Mouse (Mus musculus) liver, embryonic 13.5 days (tissue): ENCODE results near the gene Prkaca. TPM values are rescaled to one million over a fixed set of nuclear protein-coding genes. Genes with fewer than 3 reads are reported as not detected.
A peak's percentile ranks its signal among the peaks of the same experiment; 100 is the strongest.

ENCODE experiments used
- ATAC-seq: fragments of 200-750 bp; cut with Nextera tagmentation; 2 replicates; pipeline ENCODE4 v1.8.0; 2017; ENCODE audit warnings: low read depth, mild to moderate bottlenecking, moderate number of reproducible peaks, moderate library complexity
- DNase-seq: peaks from one replicate; pipeline ENCODE4 v3.0.0; 2022
- H3K27ac ChIP-seq: fragments of 300-500 bp; sonication (generic); 2 replicates; pipeline ENCODE4 v1.5.1; 2015; ENCODE audit warnings: moderate library complexity, mild to moderate bottlenecking, inconsistent platforms
- H3K27me3 ChIP-seq: fragments of 300-500 bp; sonication (generic); 2 replicates; pipeline ENCODE4 v1.6.1; 2015; ENCODE audit warnings: mild to moderate bottlenecking, inconsistent platforms
- H3K36me3 ChIP-seq: fragments of 300-500 bp; sonication (generic); 2 replicates; pipeline ENCODE4 v1.6.1; 2015; ENCODE audit warnings: mild to moderate bottlenecking, inconsistent platforms
- H3K4me1 ChIP-seq: fragments of 300-500 bp; sonication (generic); replicated peaks from 2 replicates; pipeline ENCODE4 v1.6.1; 2015; ENCODE audit warnings: inconsistent platforms
- H3K4me2 ChIP-seq: fragments of 300-500 bp; sonication (generic); 2 replicates; pipeline ENCODE4 v1.6.1; 2015; ENCODE audit warnings: inconsistent platforms, mild to moderate bottlenecking, moderate library complexity
- H3K4me3 ChIP-seq: fragments of 300-500 bp; sonication (generic); replicated peaks from 2 replicates; pipeline ENCODE4 v1.5.1; 2015; ENCODE audit warnings: mild to moderate bottlenecking, inconsistent platforms
- H3K9ac ChIP-seq: fragments of 300-500 bp; sonication (generic); 2 replicates; pipeline ENCODE4 v1.6.1; 2015; ENCODE audit warnings: mild to moderate bottlenecking, inconsistent platforms
- H3K9me3 ChIP-seq: fragments of 300-500 bp; sonication (generic); replicated peaks from 2 replicates; pipeline ENCODE4 v1.6.1; 2016; ENCODE audit warnings: inconsistent platforms
- WGBS: fragments of 180-500 bp; shearing (Covaris S2); methylation state at CpG from one replicate; pipeline ENCODE4 v1.1.7; 2015; ENCODE audit not compliant: insufficient replicate concordance; 5-methylcytosine and 5-hydroxymethylcytosine counted together
- microRNA counts: library from miRNA; unstranded; fragments of <30 nt; microRNA quantifications from one replicate; lab custom pipeline; 2016
- microRNA-seq: library from miRNA; unstranded; fragments of <30 nt; microRNA quantifications from one replicate; pipeline ENCODE4, GENCODE M21; 2016
- polyA plus RNA-seq: library from polyadenylated mRNA; unstranded; fragments of >200 nt; fragmentation: Nextera tagmentation; extraction: Ambion mirVana; gene quantifications from 2 replicates; pipeline ENCODE4 v1.2.1, GENCODE M21; 2015

Gene Prkaca
- polyA plus RNA-seq, 1 experiment from 2014 or later: 50.5 TPM

GRCm38 (mm10) chr8:84042066-84042947 is 69.5 kb downstream of the Prkaca start, which contains the start of gene Il27ra:
Gene Il27ra (minus strand): TSS chr8:84042589.
- DNase-seq (no peak), ATAC-seq (peak; percentile 65; the same call in 1 of the 2 replicates)
- Histone ChIP-seq H3K4me1 (peaks cover 12% of the 10 kb centered on the region; the same call in 1 of the 2 replicates), H3K27me3 (peaks cover 71% of the 10 kb centered on the region), H3K4me2 (peak within 1 kb of the TSS; percentile 57), H3K9me3 (no peaks in the 10 kb centered on the region), H3K4me3 (peak within 1 kb of the TSS; percentile 42), H3K9ac (peak within 1 kb of the TSS; percentile 35; the same call in 1 of the 2 replicates), H3K27ac (no peak within 1 kb of the TSS), H3K36me3 (no peaks in the 10 kb centered on the region)
- WGBS: 3% methylated on average over 40 of the region's 40 CpGs

GRCm38 (mm10) chr8:84042948-84043342 is 70.2 kb downstream of the Prkaca start:
- Histone ChIP-seq H3K4me2 (peak overlapping the region; percentile 57), H3K9me3 (no peaks in the 10 kb centered on the region), H3K27ac (no peak overlapping the region), H3K4me1 (peaks cover 12% of the 10 kb centered on the region; the same call in 1 of the 2 replicates), H3K27me3 (peaks cover 76% of the 10 kb centered on the region), H3K36me3 (no peaks in the 10 kb centered on the region), H3K9ac (no peak overlapping the region), H3K4me3 (peak overlapping the region; percentile 42; the same call in 1 of the 2 replicates)
- DNase-seq (no peak), ATAC-seq (no peak)
- 28% methylated on average over 12 of the region's 12 CpGs for WGBS

- no peak for ATAC-seq
- no peak for DNase-seq
- Histone ChIP-seq H3K4me1 (peaks cover 12% of the 10 kb centered on the region; the same call in 1 of the 2 replicates), H3K27ac (no peak overlapping the region), H3K36me3 (no peaks in the 10 kb centered on the region), H3K27me3 (peaks cover 83% of the 10 kb centered on the region), H3K4me3 (no peak overlapping the region), H3K4me2 (no peak overlapping the region), H3K9me3 (no peaks in the 10 kb centered on the region), H3K9ac (no peak overlapping the region)
- 13% methylated on average over 7 of the region's 7 CpGs for WGBS
Observed at GRCm38 (mm10) chr8:84044103-84044502, 71.3 kb downstream of the Prkaca start.

GRCm38 (mm10) chr8:84044900-84045299 is 72.1 kb downstream of the Prkaca start, which contains the start of gene Rln3:
Gene Rln3 (minus strand): TSS chr8:84045000.
- H3K4me2 ChIP-seq: no peak within 1 kb of the TSS
- no peaks in the 10 kb centered on the region for H3K9me3 ChIP-seq
- peaks cover 12% of the 10 kb centered on the region; the same call in 1 of the 2 replicates for H3K4me1 ChIP-seq
- H3K27ac ChIP-seq: no peak within 1 kb of the TSS
- H3K4me3 ChIP-seq: 0 out of 2 replicates have a peak within 1 kb of the TSS, but pooled peaks have one; percentile 7
- peaks cover 80% of the 10 kb centered on the region for H3K27me3 ChIP-seq
- DNase-seq (no peak), ATAC-seq (no peak)
- no peaks in the 10 kb centered on the region for H3K36me3 ChIP-seq
- 12% methylated on average over 9 of the region's 9 CpGs for WGBS
- no peak within 1 kb of the TSS for H3K9ac ChIP-seq

MicroRNAs within 50 kb of the gene (microRNA counts, 519-probe panel; counts per million panel counts)
- microRNA mmu-miR-1199 (lab: Ali Mortazavi, UCI): 114 counts per million

Small RNA genes lying within 50 kb of the gene (microRNA-seq; reads per million reads assigned to microRNA genes)
- gene Gm44330: not detected
- gene Gm44450: not detected
- gene Mir1199: not detected
- 5.3 reads per million, percentile 13 among the genes with 10 or more reads in this experiment for gene Mir8111

Other genes starting within 250 kb of the Prkaca start
- 8.9 and 11.1 TPM in 2 replicates for gene Adgre5, start 231.7 kb upstream of the Prkaca start, polyA plus RNA-seq
- gene Adgrl1, start 72.9 kb upstream of the Prkaca start, polyA plus RNA-seq: 1.5 and 1.7 TPM in 2 replicates
- 0.18 and 0.22 TPM in 2 replicates for gene Gm10644, start 17.8 kb upstream of the Prkaca start, polyA plus RNA-seq
- gene Asf1b, start 17.5 kb upstream of the Prkaca start, polyA plus RNA-seq: 114 and 126 TPM in 2 replicates
- 5.8 and 6.9 TPM in 2 replicates for gene Samd1, start 24.7 kb downstream of the Prkaca start, polyA plus RNA-seq
- gene 1700067K01Rik, start 28.5 kb downstream of the Prkaca start, polyA plus RNA-seq: 0.38 and 0.57 TPM in 2 replicates
- gene 2210011C24Rik, start 39.2 kb downstream of the Prkaca start, polyA plus RNA-seq: not detected in 2 replicates
- gene Palm3, start 48.5 kb downstream of the Prkaca start, polyA plus RNA-seq: 0.06 and 0.27 TPM in 2 replicates
- gene Il27ra, start 69.6 kb downstream of the Prkaca start, polyA plus RNA-seq: 0.72 and 1.1 TPM in 2 replicates
- gene Rln3, start 72.0 kb downstream of the Prkaca start, polyA plus RNA-seq: not detected in 2 replicates
- gene Gm10643, start 92.1 kb downstream of the Prkaca start, polyA plus RNA-seq: 0.12 and 0.14 TPM in 2 replicates
- gene Rfx1, start 93.8 kb downstream of the Prkaca start, polyA plus RNA-seq: 2.4 and 2.7 TPM in 2 replicates
- 3.7 and 4.3 TPM in 2 replicates for gene Dcaf15, start 131.8 kb downstream of the Prkaca start, polyA plus RNA-seq
- 0.05 TPM in 1 of 2 replicates, not detected in the other for gene Podnl1, start 153.0 kb downstream of the Prkaca start, polyA plus RNA-seq
- gene Cc2d1a, start 174.9 kb downstream of the Prkaca start, polyA plus RNA-seq: 5.4 and 6.2 TPM in 2 replicates
- 0.13 and 0.25 TPM in 2 replicates for gene 4930432K21Rik, start 175.0 kb downstream of the Prkaca start, polyA plus RNA-seq
- gene Nanos3, start 212.2 kb downstream of the Prkaca start, polyA plus RNA-seq: 0.28 and 0.34 TPM in 2 replicates